Mouse (Mus musculus): ENCODE data around the gene Gm525.

- TF ChIP-seq EP300 (IDR thresholded peaks at IDR 0.05; ENCODE audit: low read depth in 1 of 2, low read length in 2 of 2) (no peak), TCF12 (IDR thresholded peaks at IDR 0.05; ENCODE audit: low read depth, low read length) (no peak), USF1 (IDR thresholded peaks at IDR 0.05; ENCODE audit: low read depth, low read length) (no peak)
Observed at GRCm38 (mm10) chr11:89051767-89052166, 21.9 kb upstream of the Gm525 start.

Measured in MEL (cell line).